Mouse (Mus musculus): ENCODE results near the gene 1700093K21Rik. TPM values are rescaled to one million over a fixed set of nuclear protein-coding genes. Genes with fewer than 3 reads are reported as not detected.

1700093K21Rik gene
- polyA plus RNA-seq, 1 experiment from 2014 or later: not detected

- peaks cover 22% of the 10 kb centered on the region for H3K36me3 ChIP-seq
- under 1% methylated on average over 22 of the region's 22 CpGs for WGBS
- H3K27me3 ChIP-seq (replicated peaks): no peaks in the 10 kb centered on the region
- peak overlapping the region; percentile 97 for H3K27ac ChIP-seq (replicated peaks)
- no peaks in the 10 kb centered on the region for H3K9me3 ChIP-seq (replicated peaks)
- peak overlapping the region; percentile 96 for H3K9ac ChIP-seq (replicated peaks)
- H3K4me2 ChIP-seq: peak overlapping the region; percentile 92
- peak; percentile 91 for ATAC-seq (ENCODE audit: low FRiP score)
- H3K4me3 ChIP-seq (replicated peaks): peak overlapping the region; percentile 95
- H3K4me1 ChIP-seq: peaks cover 30% of the 10 kb centered on the region
These were observed 23.6 kb downstream of the 1700093K21Rik start for GRCm38 (mm10) chr11:23497335-23497717.

GRCm38 (mm10) chr11:23496661-23497060 is 24.3 kb downstream of the 1700093K21Rik start:
- 40% methylated on average over 6 of the region's 6 CpGs for WGBS
- Histone ChIP-seq H3K27me3 (replicated peaks) (no peaks in the 10 kb centered on the region), H3K9ac (replicated peaks) (peak overlapping the region; percentile 96), H3K4me1 (peaks cover 30% of the 10 kb centered on the region), H3K4me2 (peak overlapping the region; percentile 92), H3K9me3 (replicated peaks) (no peaks in the 10 kb centered on the region), H3K4me3 (replicated peaks) (peak overlapping the region; percentile 95), H3K36me3 (peaks cover 28% of the 10 kb centered on the region), H3K27ac (replicated peaks) (peak overlapping the region; percentile 97)
- no peak for ATAC-seq (ENCODE audit: low FRiP score)

GRCm38 (mm10) chr11:23495231-23495630 is 25.7 kb downstream of the 1700093K21Rik start:
- no peak overlapping the region for H3K27ac ChIP-seq (replicated peaks)
- no peak overlapping the region for H3K4me3 ChIP-seq (replicated peaks)
- H3K4me2 ChIP-seq: peak overlapping the region; percentile 92
- peaks cover 30% of the 10 kb centered on the region for H3K4me1 ChIP-seq
- H3K9ac ChIP-seq (replicated peaks): no peak overlapping the region
- no peak for ATAC-seq (ENCODE audit: low FRiP score)
- no peaks in the 10 kb centered on the region for H3K27me3 ChIP-seq (replicated peaks)
- 86% methylated on average over 6 of the region's 6 CpGs for WGBS
- H3K36me3 ChIP-seq: peaks cover 42% of the 10 kb centered on the region
- no peaks in the 10 kb centered on the region for H3K9me3 ChIP-seq (replicated peaks)

GRCm38 (mm10) chr11:23492048-23492790 is 28.7 kb downstream of the 1700093K21Rik start:
- H3K27ac ChIP-seq (replicated peaks): no peak overlapping the region
- no peaks in the 10 kb centered on the region for H3K9me3 ChIP-seq (replicated peaks)
- WGBS: 88% methylated on average over 4 of the region's 4 CpGs
- H3K4me3 ChIP-seq (replicated peaks): no peak overlapping the region
- H3K4me2 ChIP-seq: no peak overlapping the region
- H3K36me3 ChIP-seq: peaks cover 71% of the 10 kb centered on the region
- H3K9ac ChIP-seq (replicated peaks): no peak overlapping the region
- no peaks in the 10 kb centered on the region for H3K27me3 ChIP-seq (replicated peaks)
- H3K4me1 ChIP-seq: peaks cover 28% of the 10 kb centered on the region
- no peak for ATAC-seq (ENCODE audit: low FRiP score)

GRCm38 (mm10) chr11:23489955-23490354 is 31.0 kb downstream of the 1700093K21Rik start:
- peaks cover 8% of the 10 kb centered on the region for H3K4me1 ChIP-seq
- ATAC-seq (ENCODE audit: low FRiP score): no peak
- H3K4me2 ChIP-seq: no peak overlapping the region
- H3K9me3 ChIP-seq (replicated peaks): no peaks in the 10 kb centered on the region
- H3K4me3 ChIP-seq (replicated peaks): no peak overlapping the region
- H3K27me3 ChIP-seq (replicated peaks): no peaks in the 10 kb centered on the region
- no peak overlapping the region for H3K9ac ChIP-seq (replicated peaks)
- peaks cover 85% of the 10 kb centered on the region for H3K36me3 ChIP-seq
- 88% methylated on average over 1 of the region's 1 CpGs for WGBS
- no peak overlapping the region for H3K27ac ChIP-seq (replicated peaks)

Small RNA genes lying within 50 kb of the gene (microRNA-seq; reads per million reads assigned to microRNA genes)
- not detected for gene Gm47279

Other genes with a start within 250 kb of the 1700093K21Rik start
- gene Usp34, start 214.3 kb downstream of the 1700093K21Rik start, polyA plus RNA-seq (2015; fragmentation: Nextera tagmentation; extraction: Ambion mirVana): 25.2 and 26.3 TPM in 2 replicates
- 85.7 and 93.8 TPM in 2 replicates for gene Ahsa2, start 23.1 kb downstream of the 1700093K21Rik start, polyA plus RNA-seq (2015; fragmentation: Nextera tagmentation; extraction: Ambion mirVana)
- gene 0610010F05Rik, start 112.5 kb upstream of the 1700093K21Rik start, polyA plus RNA-seq (2015; fragmentation: Nextera tagmentation; extraction: Ambion mirVana): 102 and 123 TPM in 2 replicates
- gene Pus10, start 144.5 kb upstream of the 1700093K21Rik start, polyA plus RNA-seq (2015; fragmentation: Nextera tagmentation; extraction: Ambion mirVana): 11.3 and 14.9 TPM in 2 replicates
- gene Pex13, start 144.8 kb upstream of the 1700093K21Rik start, polyA plus RNA-seq (2015; fragmentation: Nextera tagmentation; extraction: Ambion mirVana): 32.9 and 34.5 TPM in 2 replicates
- 0.55 and 0.93 TPM in 2 replicates for gene Rel, start 249.8 kb upstream of the 1700093K21Rik start, polyA plus RNA-seq (2015; fragmentation: Nextera tagmentation; extraction: Ambion mirVana)

Data from neural tube, embryonic 15.5 days (tissue).